Mouse (Mus musculus): ENCODE results near the gene Mapk1ip1l. TPM values are rescaled to one million over a fixed set of nuclear protein-coding genes. Genes with fewer than 3 reads are reported as not detected.
A peak's percentile ranks its signal among the peaks of the same experiment; 100 is the strongest.

Gene Mapk1ip1l
- total and polyA plus RNA-seq, 3 experiments = 14.6 to 34.2 (median 29.8) TPM

GRCm38 (mm10) chr14:47364742-47365449 lies 66.8 kb downstream of the Mapk1ip1l start:
- Histone ChIP-seq H3K4me3 (no peak overlapping the region), H3K9ac (ENCODE audit: low read depth, low read length) (no peak overlapping the region), H3K36me3 (ENCODE audit: control insufficient read depth, insufficient read depth, low read length) (no peaks in the 10 kb centered on the region), H3K79me2 (replicated peaks; ENCODE audit: control insufficient read depth, insufficient read depth, low read length) (no peaks in the 10 kb centered on the region), H3K27me3 (ENCODE audit: control insufficient read depth, insufficient read depth, low read length) (no peaks in the 10 kb centered on the region), H3K27ac (no peak overlapping the region), H3K4me1 (ENCODE audit: control insufficient read depth, insufficient read depth, low read length) (no peaks in the 10 kb centered on the region; the same call in none of the 2 replicates)
- peak; percentile 30 for DNase-seq
- intact Hi-C loops (cut with DNase I) = no loop called here
- 27% methylated on average over 21 of the region's 21 CpGs for WGBS
- TF ChIP-seq EP300 (IDR thresholded peaks at IDR 0.05; ENCODE audit: insufficient read depth, low read depth, low read length) = no peak
- no peak for TF ChIP-seq POLR2A (IDR thresholded peaks at IDR 0.05; ENCODE audit: insufficient read depth, low read depth, low read length)
- TF ChIP-seq CTCF (IDR thresholded peaks at IDR 0.05) = no peak

DNA sequence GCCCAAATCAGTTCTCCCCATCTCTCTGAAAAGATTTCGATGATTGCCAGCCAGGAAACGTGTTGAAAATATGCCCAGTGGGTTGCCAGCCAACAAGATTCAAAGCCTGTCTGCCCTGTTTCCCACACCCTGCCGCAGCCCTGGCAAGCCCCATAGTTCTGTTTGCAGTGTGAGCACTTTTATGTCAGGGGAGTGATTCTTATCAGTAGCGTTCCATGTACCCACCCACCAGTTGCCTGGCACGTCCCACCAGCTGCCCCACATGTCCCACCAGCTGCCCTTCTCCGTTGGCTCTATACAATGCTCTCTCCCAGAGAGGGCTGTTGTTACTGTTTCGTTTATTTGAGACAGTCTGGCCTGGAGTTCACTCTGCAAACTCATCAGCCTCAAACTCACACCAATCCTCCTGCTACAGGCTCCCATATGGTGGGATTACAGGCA lies 68.8 kb downstream of the Mapk1ip1l start:
- intact Hi-C loops (cut with DNase I) = no loop called here

GRCm38 (mm10) chr14:47367461-47367860 lies 69.4 kb downstream of the Mapk1ip1l start, which contains the start of gene Lgals3:
Gene Lgals3, plus strand, starts transcription at chr14:47367751.
- TF ChIP-seq CTCF (IDR thresholded peaks at IDR 0.05) (no peak), EP300 (IDR thresholded peaks at IDR 0.05; ENCODE audit: insufficient read depth, low read depth, low read length) (no peak), POLR2A (IDR thresholded peaks at IDR 0.05; ENCODE audit: insufficient read depth, low read depth, low read length) (no peak)
- Histone ChIP-seq H3K27me3 (ENCODE audit: control insufficient read depth, insufficient read depth, low read length) (no peaks in the 10 kb centered on the region), H3K27ac (no peak within 1 kb of the TSS), H3K4me3 (no peak within 1 kb of the TSS), H3K36me3 (ENCODE audit: control insufficient read depth, insufficient read depth, low read length) (no peaks in the 10 kb centered on the region), H3K79me2 (replicated peaks; ENCODE audit: control insufficient read depth, insufficient read depth, low read length) (no peaks in the 10 kb centered on the region), H3K4me1 (ENCODE audit: control insufficient read depth, insufficient read depth, low read length) (no peaks in the 10 kb centered on the region; the same call in none of the 2 replicates), H3K9ac (ENCODE audit: low read depth, low read length) (no peak within 1 kb of the TSS)
- 47% methylated on average over 9 of the region's 9 CpGs for WGBS
- intact Hi-C loops (cut with DNase I) = no loop called here
- peak in 1 of 2 experiments; percentile 22 for DNase-seq

More for the DNA sequence above, 68.8 kb downstream of the Mapk1ip1l start:
- no peaks in the 10 kb centered on the region for H3K36me3 ChIP-seq (ENCODE audit: control insufficient read depth, insufficient read depth, low read length)
- 36% methylated on average over 7 of the region's 7 CpGs for WGBS
- DNase-seq = no peak
- no peaks in the 10 kb centered on the region; the same call in none of the 2 replicates for H3K4me1 ChIP-seq (ENCODE audit: control insufficient read depth, insufficient read depth, low read length)
- H3K27ac ChIP-seq = no peak overlapping the region
- H3K79me2 ChIP-seq (replicated peaks; ENCODE audit: control insufficient read depth, insufficient read depth, low read length) = no peaks in the 10 kb centered on the region
- TF ChIP-seq POLR2A (IDR thresholded peaks at IDR 0.05; ENCODE audit: insufficient read depth, low read depth, low read length) (no peak), EP300 (IDR thresholded peaks at IDR 0.05; ENCODE audit: insufficient read depth, low read depth, low read length) (no peak), CTCF (IDR thresholded peaks at IDR 0.05) (no peak)
- no peak overlapping the region for H3K4me3 ChIP-seq
- no peaks in the 10 kb centered on the region for H3K27me3 ChIP-seq (ENCODE audit: control insufficient read depth, insufficient read depth, low read length)
- H3K9ac ChIP-seq (ENCODE audit: low read depth, low read length) = no peak overlapping the region

GRCm38 (mm10) chr14:47369741-47370140 lies 71.7 kb downstream of the Mapk1ip1l start:
- intact Hi-C loops (cut with DNase I) = no loop called here
- 90% methylated on average over 5 of the region's 5 CpGs for WGBS
- peaks cover 5% of the 10 kb centered on the region; the same call in 1 of the 2 replicates for H3K27me3 ChIP-seq (ENCODE audit: control insufficient read depth, insufficient read depth, low read length)

DNA sequence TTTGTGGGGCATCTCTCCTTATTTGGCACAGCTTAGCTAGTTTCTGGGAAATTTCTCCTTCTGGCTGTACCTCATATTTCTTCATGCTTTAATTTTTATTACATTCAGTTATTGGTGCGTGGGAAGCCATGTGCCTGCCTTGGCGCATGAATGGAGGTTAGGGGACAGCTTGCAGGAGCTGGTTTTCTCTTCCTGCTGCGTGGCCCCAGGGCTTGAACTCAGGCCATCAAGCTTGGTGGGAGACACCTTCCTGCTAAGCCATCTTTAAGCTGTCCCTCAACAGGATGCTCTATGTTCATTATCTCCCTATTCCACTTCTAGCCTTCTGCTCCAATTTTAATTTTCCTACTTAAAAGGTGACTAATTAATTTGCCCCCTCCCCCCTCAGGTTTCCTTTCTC lies 72.7 kb downstream of the Mapk1ip1l start:
- Histone ChIP-seq H3K27me3 (ENCODE audit: control insufficient read depth, insufficient read depth, low read length) (peaks cover 5% of the 10 kb centered on the region; the same call in 1 of the 2 replicates), H3K4me3 (no peak overlapping the region), H3K79me2 (replicated peaks; ENCODE audit: control insufficient read depth, insufficient read depth, low read length) (no peaks in the 10 kb centered on the region), H3K27ac (no peak overlapping the region), H3K36me3 (ENCODE audit: control insufficient read depth, insufficient read depth, low read length) (no peaks in the 10 kb centered on the region), H3K4me1 (ENCODE audit: control insufficient read depth, insufficient read depth, low read length) (no peaks in the 10 kb centered on the region; the same call in 1 of the 2 replicates), H3K9ac (ENCODE audit: low read depth, low read length) (no peak overlapping the region)
- intact Hi-C loops (cut with DNase I) = no loop called here
- no peak for TF ChIP-seq CTCF (IDR thresholded peaks at IDR 0.05)
- no peak for TF ChIP-seq EP300 (IDR thresholded peaks at IDR 0.05; ENCODE audit: insufficient read depth, low read depth, low read length)
- TF ChIP-seq POLR2A (IDR thresholded peaks at IDR 0.05; ENCODE audit: insufficient read depth, low read depth, low read length) = no peak
- no peak for DNase-seq
- WGBS = 82% methylated on average over 3 of the region's 3 CpGs

More at GRCm38 (mm10) chr14:47369741-47370140, 71.7 kb downstream of the Mapk1ip1l start:
- TF ChIP-seq EP300 (IDR thresholded peaks at IDR 0.05; ENCODE audit: insufficient read depth, low read depth, low read length) (no peak), POLR2A (IDR thresholded peaks at IDR 0.05; ENCODE audit: insufficient read depth, low read depth, low read length) (no peak), CTCF (IDR thresholded peaks at IDR 0.05) (no peak)
- H3K36me3 ChIP-seq (ENCODE audit: control insufficient read depth, insufficient read depth, low read length) = no peaks in the 10 kb centered on the region
- no peaks in the 10 kb centered on the region; the same call in none of the 2 replicates for H3K4me1 ChIP-seq (ENCODE audit: control insufficient read depth, insufficient read depth, low read length)
- no peaks in the 10 kb centered on the region for H3K79me2 ChIP-seq (replicated peaks; ENCODE audit: control insufficient read depth, insufficient read depth, low read length)
- no peak for DNase-seq
- no peak overlapping the region for H3K27ac ChIP-seq
- H3K9ac ChIP-seq (ENCODE audit: low read depth, low read length) = no peak overlapping the region
- no peak overlapping the region for H3K4me3 ChIP-seq

DNA sequence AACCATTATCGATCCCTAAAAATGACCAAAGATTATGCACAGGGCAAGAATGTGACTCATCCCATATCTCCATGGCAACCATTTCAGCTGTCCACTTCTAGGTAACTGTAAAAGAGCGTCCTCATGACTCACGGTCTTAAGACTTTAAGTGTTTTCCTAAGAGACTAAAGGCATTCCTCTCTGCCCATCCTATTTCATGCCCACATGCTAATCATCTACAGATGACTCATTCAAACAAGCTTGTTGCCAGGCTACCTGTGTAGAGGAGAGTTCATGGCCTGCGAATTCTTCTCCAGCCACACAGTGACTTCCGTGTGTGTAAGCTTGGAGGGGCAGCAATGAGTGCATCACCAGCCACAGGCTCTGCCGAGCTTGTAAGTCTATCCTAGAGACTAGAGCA lies 73.6 kb downstream of the Mapk1ip1l start:
- H3K36me3 ChIP-seq (ENCODE audit: control insufficient read depth, insufficient read depth, low read length) = no peaks in the 10 kb centered on the region
- H3K79me2 ChIP-seq (replicated peaks; ENCODE audit: control insufficient read depth, insufficient read depth, low read length) = no peaks in the 10 kb centered on the region
- 75% methylated on average over 6 of the region's 6 CpGs for WGBS
- intact Hi-C loops (cut with DNase I) = no loop called here
- DNase-seq = no peak
- peaks cover 5% of the 10 kb centered on the region; the same call in 1 of the 2 replicates for H3K27me3 ChIP-seq (ENCODE audit: control insufficient read depth, insufficient read depth, low read length)
- TF ChIP-seq POLR2A (IDR thresholded peaks at IDR 0.05; ENCODE audit: insufficient read depth, low read depth, low read length) (no peak), CTCF (IDR thresholded peaks at IDR 0.05) (no peak), EP300 (IDR thresholded peaks at IDR 0.05; ENCODE audit: insufficient read depth, low read depth, low read length) (no peak)
- no peak overlapping the region for H3K27ac ChIP-seq
- H3K4me1 ChIP-seq (ENCODE audit: control insufficient read depth, insufficient read depth, low read length) = no peaks in the 10 kb centered on the region; the same call in 1 of the 2 replicates
- no peak overlapping the region for H3K4me3 ChIP-seq
- no peak overlapping the region for H3K9ac ChIP-seq (ENCODE audit: low read depth, low read length)

Other genes starting within 250 kb of the Mapk1ip1l start
- 1 to 10 TPM; 6.3 to 7.0 TPM for gene Gch1, start 108.9 kb upstream of the Mapk1ip1l start, total RNA-seq (2021)
- gene Gch1, start 108.9 kb upstream of the Mapk1ip1l start, polyA plus RNA-seq (2012; rRNA removed) = 4.7 and 8.9 TPM in 2 replicates
- gene Wdhd1, start 21.4 kb upstream of the Mapk1ip1l start, total RNA-seq (2021) = under 1 TPM; 0.48 to 0.73 TPM
- gene Wdhd1, start 21.4 kb upstream of the Mapk1ip1l start, polyA plus RNA-seq (2012; rRNA removed) = 0.33 and 0.53 TPM in 2 replicates
- gene Socs4, start 21.3 kb upstream of the Mapk1ip1l start, total RNA-seq (2021) = 10 to 100 TPM; 13.4 to 14.9 TPM
- gene Socs4, start 21.3 kb upstream of the Mapk1ip1l start, polyA plus RNA-seq (2012; rRNA removed) = 2.2 and 5.5 TPM in 2 replicates
- gene Lgals3, start 69.5 kb downstream of the Mapk1ip1l start, total RNA-seq (2021) = 1 to 10 TPM; 3.2 to 5.8 TPM
- gene Lgals3, start 69.5 kb downstream of the Mapk1ip1l start, polyA plus RNA-seq (2012; rRNA removed) = 12.6 and 19.0 TPM in 2 replicates
- under 1 TPM; 0.21 to 0.89 TPM for gene Dlgap5, start 120.1 kb downstream of the Mapk1ip1l start, total RNA-seq (2021)
- 0.06 and 0.32 TPM in 2 replicates for gene Dlgap5, start 120.1 kb downstream of the Mapk1ip1l start, polyA plus RNA-seq (2012; rRNA removed)
- gene Fbxo34, start 152.2 kb downstream of the Mapk1ip1l start, total RNA-seq (2021) = 10 to 100 TPM; 10.3 to 11.3 TPM
- 7.4 and 8.8 TPM in 2 replicates for gene Fbxo34, start 152.2 kb downstream of the Mapk1ip1l start, polyA plus RNA-seq (2012; rRNA removed)